Mouse (Mus musculus) common myeloid progenitor, adult 5-6 weeks (primary cell): ENCODE data around the gene Mcm3ap. TPM values are rescaled to one million over a fixed set of nuclear protein-coding genes. Genes with fewer than 3 reads are reported as not detected.
A peak's percentile ranks its signal among the peaks of the same experiment; 100 is the strongest.

ENCODE experiments used
- ATAC-seq: replicated peaks from 2 replicates; pipeline ENCODE4 v1.8.0; 2016; ENCODE audit warnings: low read depth, mild to moderate bottlenecking, moderate TSS enrichment, inconsistent platforms; ENCODE audit not compliant: poor library complexity, severe bottlenecking
- total RNA-seq: library from RNA; stranded (forward); fragments of 200-1000, 187-1606 nt; gene quantifications from 2 replicates; pipeline ENCODE4 v1.2.3, GENCODE M21; 2017

The Mcm3ap gene
- total RNA-seq, 1 experiment from 2014 or later = 95.8 TPM

DNA sequence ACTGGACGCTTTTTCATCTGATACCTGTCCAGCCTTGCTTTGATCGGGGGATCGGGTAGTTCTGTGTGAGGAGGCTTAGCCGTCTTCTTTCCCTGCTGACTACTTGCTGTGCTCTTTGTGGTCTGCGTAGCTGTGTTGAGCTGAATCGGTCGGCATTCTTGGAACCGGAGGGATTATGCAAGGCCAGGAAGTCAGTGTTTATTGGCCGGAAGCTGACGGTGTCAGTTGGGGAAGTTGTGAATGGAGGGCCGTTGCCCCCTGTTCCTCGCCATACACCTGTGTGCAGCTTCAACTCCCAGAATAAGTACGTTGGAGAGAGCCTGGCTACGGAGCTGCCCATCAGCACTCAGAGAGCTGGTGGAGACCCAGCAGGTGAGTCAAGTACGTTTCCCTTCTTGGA lies 20.5 kb downstream of the Mcm3ap start:
- ATAC-seq = peak; percentile 40; the same call in 1 of the 2 replicates

DNA sequence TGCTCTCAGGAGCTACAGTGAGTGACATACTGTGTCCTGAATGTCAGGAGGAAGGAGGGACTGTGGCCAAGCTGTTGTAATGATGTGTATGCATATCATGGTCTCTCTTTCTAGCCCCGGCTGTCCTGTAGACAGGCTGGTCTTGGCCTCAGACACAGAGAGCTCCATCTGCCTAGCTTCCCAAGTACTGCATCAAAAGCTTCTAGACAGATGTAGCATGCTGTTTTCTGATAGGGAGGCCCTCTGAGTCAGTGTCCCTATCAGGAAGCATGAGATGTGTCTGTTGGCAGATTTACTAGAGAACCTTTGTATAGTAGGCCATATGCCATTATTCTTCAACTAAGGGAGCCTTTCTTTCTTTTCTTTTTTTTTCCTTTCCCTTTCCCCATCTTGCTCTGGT lies 24.8 kb downstream of the Mcm3ap start:
- ATAC-seq = peak; percentile 50; the same call in 1 of the 2 replicates

- no peak for ATAC-seq
Measured at GRCm38 (mm10) chr10:76495501-76495900, 26.8 kb downstream of the Mcm3ap start.

DNA sequence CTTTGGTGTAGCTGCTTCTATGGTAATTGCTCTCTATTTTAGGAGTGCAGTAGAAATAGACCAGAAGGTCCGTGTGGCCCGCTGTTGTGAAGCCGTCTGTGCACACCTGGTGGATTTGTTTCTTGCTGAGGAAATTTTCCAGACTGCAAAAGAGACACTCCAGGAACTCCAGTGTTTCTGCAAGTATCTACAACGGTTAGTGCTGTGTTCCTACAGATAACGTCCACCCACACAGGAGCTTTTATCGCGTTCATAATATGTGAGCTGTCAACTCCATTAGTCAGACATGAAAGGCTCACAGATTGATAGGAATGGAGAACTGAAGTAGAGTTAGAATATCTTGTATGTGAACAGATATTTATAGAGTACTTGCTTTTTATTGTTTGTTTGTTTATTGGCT lies 27.6 kb downstream of the Mcm3ap start:
- no peak for ATAC-seq

DNA sequence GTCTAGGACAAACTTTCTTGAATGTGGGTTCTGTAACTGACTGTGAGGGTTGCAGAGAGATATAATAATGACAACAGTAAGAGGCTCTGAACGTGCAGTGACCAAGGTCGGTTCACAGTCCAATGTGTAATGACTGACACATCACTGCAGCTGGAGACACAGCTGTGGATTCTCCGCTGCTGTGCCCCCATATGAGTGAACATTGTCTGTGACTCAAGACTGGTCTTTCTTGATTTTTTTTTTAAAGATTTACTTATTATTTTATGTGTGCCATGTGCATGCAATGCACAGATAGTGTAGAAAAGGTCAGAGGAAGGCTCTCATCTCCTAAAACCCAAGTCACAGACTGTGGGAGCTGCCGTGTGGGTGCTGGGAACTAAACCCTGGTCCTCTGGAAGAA lies 28.8 kb downstream of the Mcm3ap start:
- no peak for ATAC-seq

DNA sequence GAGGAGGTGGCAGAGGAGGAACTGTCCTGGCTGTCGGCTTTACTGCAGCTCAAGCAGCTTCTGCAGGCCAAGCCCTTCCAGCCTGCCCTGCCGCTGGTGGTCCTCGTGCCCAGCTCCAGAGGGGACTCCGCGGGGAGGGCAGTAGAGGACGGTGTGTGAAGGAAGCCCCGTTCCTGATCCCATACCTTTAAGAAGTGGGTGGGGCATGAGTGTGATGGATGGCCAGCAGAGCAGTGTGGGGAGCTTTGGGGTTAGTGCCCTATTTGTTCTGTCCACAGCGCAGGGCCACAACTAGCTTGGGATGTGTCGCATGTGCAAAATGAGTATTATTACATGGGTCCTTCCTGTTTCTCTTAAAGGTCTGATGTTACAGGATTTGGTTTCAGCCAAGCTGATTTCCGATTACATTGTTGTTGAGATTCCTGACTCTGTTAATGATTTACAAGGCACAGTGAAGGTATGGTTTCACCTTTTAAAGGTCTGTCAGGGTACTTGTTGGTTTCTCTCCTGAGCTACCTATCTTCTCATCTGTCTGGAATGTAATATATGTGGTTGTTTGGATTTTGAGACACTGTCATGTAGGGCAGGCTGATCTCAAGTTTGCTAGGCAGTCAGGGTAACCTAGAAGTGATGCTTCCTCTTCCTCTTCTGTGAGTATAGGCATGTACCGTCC lies 35.7 kb downstream of the Mcm3ap start:
- ATAC-seq = no peak

- ATAC-seq = no peak
Measured at GRCm38 (mm10) chr10:76505865-76506264, 37.1 kb downstream of the Mcm3ap start.

- peak; percentile 100 for ATAC-seq
Measured at GRCm38 (mm10) chr10:76512965-76513583, 44.3 kb downstream of the Mcm3ap start.

GRCm38 (mm10) chr10:76530922-76531321 lies 62.2 kb downstream of the Mcm3ap start:
- ATAC-seq = no peak; the same call in 1 of the 2 replicates

GRCm38 (mm10) chr10:76531375-76531774 lies 62.6 kb downstream of the Mcm3ap start, which contains the start of gene Lss:
Gene Lss (plus strand): TSS chr10:76531588.
- ATAC-seq = peak; percentile 94

DNA sequence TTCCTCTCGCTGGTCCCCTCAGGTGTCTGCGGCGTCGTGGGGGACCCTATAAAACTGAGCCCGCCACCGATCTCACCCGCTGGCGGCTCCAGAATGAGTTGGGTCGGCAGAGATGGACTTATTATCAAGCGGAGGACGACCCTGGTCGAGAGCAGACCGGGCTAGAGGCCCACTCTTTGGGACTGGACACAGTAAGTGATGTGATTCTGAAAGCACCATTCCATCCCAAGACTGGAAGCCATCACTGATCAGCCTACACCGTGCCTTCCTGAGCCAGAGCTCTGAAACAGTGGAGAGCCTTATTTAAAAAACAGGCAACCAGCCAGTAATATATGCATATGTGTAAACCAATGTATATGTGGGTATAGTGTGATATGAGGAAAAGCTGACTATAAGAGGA lies 63.1 kb downstream of the Mcm3ap start:
- no peak for ATAC-seq

DNA sequence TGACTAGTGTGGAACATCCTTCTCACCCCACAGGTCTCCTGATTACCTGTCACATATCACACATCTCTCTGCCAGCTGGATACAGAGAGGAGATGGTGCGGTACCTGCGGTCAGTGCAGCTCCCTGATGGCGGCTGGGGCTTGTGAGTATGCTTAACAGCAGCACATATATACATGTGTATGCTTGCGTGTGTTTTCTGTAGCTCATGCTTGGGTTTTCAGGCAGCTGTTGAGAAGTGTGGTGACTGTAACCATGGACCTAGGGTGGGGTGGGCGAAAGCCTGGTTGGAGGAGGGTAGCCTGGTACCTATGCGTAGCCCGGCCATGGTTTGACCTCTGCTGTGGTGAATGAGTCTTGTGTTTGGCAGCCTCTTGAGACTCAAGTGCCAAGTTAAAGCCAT lies 66.8 kb downstream of the Mcm3ap start:
- ATAC-seq = no peak

DNA sequence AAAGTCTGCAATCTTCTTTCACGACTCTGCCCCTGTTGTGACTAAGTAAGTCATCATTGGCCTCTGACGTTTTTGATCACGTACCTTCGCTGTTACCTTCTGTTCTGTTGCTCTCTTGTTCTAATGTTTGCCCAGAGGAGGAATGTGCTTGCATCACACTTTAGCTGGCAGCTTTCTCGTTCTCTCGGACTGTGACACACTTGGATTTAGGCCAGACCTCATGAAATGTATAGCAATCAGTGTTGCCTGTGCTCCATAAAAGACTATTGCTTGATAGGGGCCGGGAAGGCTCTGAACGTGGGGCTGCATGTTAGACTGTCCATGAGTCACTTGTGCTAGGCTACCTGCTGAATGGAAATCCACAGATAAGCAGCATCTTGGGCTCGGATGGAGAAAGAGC lies 68.9 kb downstream of the Mcm3ap start:
- no peak for ATAC-seq

GRCm38 (mm10) chr10:76541336-76542085 lies 72.8 kb downstream of the Mcm3ap start:
- peak; percentile 91 for ATAC-seq

- peak; percentile 66 for ATAC-seq
Measured at GRCm38 (mm10) chr10:76542636-76543375, 74.1 kb downstream of the Mcm3ap start.

- ATAC-seq = no peak
Measured at GRCm38 (mm10) chr10:76546566-76546965, 77.8 kb downstream of the Mcm3ap start.

GRCm38 (mm10) chr10:76548218-76548617 lies 79.5 kb downstream of the Mcm3ap start:
- no peak for ATAC-seq

- ATAC-seq = 0 out of 2 replicates have a peak, but pooled peaks have one; percentile 36
Measured at GRCm38 (mm10) chr10:76550458-76550857, 81.7 kb downstream of the Mcm3ap start.

- ATAC-seq = no peak
Measured at GRCm38 (mm10) chr10:76551556-76551955, 82.8 kb downstream of the Mcm3ap start.

GRCm38 (mm10) chr10:76554061-76554460 lies 85.3 kb downstream of the Mcm3ap start:
- 0 out of 2 replicates have a peak, but pooled peaks have one; percentile 15 for ATAC-seq
